Mouse (Mus musculus) heart, postnatal 14 days (tissue): ENCODE data around the gene Actn4. TPM values are rescaled to one million over a fixed set of nuclear protein-coding genes. Genes with fewer than 3 reads are reported as not detected.

Source experiments
- DNase-seq, 2 experiments: peaks; one replicate each; pipeline ENCODE4 v3.0.0; 2021 to 2022
- intact Hi-C: fragments of 180-260 bp; cut with DNase I; formaldehyde crosslinking; loops from one replicate; pipeline ENCODE4 v1.15.1; 2025
- long read RNA-seq, 2 experiments: library from polyadenylated mRNA; stranded (forward); transcript quantifications; one replicate each; pipeline ENCODE4 v2.0.0; 2021
- total RNA-seq, 2 experiments: library from RNA; stranded (reverse); gene quantifications; 2 replicates each; pipeline ENCODE4 v1.2.3; 2021

Gene Actn4
- 100 to 1,000 TPM; 110 to 127 TPM for total RNA-seq
- long read RNA-seq, experiment 1, transcript Actn4-201 (21 exons, 3,877 nt) = major isoform, 94 of 148 reads
- long read RNA-seq, experiment 1, partial matches to known transcripts = 19 of 148 reads
- long read RNA-seq, experiment 1, other reads (novel, unspliced or antisense) = 34 of 148 reads
- long read RNA-seq, experiment 2, transcript Actn4-201 (21 exons, 3,877 nt) = major isoform, 71 of 114 reads
- long read RNA-seq, experiment 2, partial matches to known transcripts = 14 of 114 reads
- long read RNA-seq, experiment 2, other reads (novel, unspliced or antisense) = 26 of 114 reads

DNA sequence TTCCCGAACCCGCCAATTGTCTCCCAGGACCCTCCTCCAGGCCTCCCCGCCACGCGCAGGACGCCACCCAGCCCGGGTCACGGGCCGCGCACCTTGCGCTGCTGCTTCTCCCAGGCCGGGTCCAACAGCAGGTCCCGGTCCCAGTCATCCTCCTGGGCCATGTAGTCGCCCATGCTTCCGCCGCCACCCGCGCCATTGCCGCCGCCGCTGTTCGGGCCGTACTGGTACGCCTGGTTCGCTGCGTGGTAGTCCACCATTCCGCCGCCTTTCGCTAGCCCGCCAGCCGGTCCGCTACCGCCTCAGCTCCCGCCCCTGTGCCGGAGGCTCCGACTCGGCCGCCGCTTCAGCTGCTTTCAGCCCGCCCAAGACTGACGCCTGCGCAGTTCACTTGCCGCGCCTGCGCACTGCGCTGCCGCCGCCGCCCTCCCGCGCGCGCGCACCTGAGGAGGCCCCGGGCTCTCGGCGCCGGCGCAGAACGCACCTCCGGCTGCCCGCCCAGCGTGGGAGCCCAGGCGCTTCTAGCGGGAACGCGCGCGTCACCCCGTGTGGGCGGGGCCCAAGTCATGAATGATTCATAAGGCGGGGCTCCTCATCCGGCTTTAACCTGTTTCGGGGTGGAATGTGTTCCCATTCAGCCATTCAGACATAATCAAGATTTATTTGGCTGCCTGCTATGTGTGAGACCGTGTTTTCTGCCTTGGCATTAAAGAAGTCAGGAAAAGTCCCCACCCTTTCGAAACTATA is at the start of gene Actn4:
Gene Actn4 (minus strand): TSS at position 414 of the 744 bp plus-strand sequence.
- intact Hi-C loops = no loop called here
- DNase-seq = peak; percentile 99 to 100

DNA sequence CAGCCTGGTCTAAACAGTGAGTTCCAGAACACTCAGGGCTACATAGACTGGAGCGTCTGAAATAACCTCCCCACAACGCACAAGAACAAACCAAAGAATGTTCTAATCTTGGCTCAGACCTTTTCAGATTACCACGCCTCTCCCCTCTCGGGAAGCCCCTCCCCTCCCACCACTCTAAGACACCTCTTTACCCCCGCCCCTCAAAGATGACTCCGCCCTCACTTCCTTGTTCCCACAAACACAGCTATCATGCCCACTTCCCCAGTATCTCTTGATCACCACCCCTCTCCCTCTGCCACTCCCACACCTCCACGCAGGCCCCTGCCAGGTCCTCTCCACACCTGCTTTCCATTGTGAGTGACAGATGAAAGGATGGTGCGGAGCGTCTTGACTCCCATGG is 46.6 kb upstream of the Actn4 start:
- intact Hi-C loops = no loop called here
- no peak for DNase-seq

DNA sequence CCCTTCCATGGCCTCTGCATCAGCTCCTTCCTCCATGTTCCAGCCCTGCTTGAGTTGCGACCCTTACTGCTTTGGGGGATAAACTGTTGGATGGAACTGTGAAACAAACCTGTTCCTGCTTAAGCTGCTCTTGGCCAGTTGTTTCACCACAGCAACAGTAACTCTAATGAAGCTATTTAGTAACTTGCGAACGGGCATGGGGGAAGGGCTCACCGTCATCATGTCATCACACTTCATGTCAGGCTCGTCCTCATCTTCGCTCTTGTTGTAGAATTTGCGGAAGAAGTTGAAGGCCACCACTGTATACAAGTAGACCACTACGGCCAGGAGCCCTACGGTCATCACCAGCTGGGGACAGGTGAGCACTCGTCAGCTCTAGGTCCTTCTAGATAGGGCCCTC is 46.0 kb upstream of the Actn4 start:
- intact Hi-C loops = no loop called here
- no peak for DNase-seq

DNA sequence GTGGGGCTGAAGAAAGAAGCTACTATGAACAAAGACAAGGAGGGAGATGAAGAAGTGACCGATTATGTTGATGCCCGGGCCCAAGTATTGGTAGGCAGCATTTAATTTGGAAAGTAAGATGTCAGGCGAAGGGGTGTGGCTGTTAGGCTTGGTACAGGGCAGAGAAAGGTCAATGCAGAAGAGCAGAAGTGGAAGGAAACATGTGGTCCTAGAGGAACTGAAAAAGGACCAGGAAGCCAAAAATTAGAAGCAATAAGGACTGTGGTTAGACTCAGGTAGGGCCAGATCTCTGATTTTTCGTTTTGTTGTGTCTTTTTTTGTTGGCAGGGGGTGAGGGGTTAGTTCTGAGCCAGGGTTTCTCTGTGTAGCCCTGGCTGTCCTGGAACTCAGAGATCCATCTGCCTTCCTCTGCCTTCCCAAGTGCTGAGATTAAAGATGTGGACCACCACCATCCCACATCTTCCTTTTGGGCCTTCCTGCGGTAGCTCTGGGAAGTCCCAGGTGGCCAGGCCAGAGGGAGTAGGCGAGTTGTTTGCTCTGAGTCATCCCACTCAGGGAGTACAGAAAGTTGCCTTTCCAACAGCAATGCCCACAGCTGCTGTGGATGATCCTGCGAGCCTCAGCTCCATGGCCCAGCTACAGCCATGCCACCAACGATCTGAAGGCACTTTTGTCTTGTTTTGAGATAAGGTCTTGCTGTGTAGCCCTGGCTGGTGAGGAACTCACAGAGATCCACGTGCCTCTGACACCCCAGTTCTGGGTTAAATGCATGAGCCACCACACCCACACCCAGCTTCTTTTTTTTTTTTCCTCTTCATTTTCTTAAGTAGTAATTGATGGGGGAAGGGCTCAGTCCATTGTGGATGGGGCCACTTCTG is 45.3 kb upstream of the Actn4 start:
- no peak for DNase-seq
- intact Hi-C loops = no loop called here

DNA sequence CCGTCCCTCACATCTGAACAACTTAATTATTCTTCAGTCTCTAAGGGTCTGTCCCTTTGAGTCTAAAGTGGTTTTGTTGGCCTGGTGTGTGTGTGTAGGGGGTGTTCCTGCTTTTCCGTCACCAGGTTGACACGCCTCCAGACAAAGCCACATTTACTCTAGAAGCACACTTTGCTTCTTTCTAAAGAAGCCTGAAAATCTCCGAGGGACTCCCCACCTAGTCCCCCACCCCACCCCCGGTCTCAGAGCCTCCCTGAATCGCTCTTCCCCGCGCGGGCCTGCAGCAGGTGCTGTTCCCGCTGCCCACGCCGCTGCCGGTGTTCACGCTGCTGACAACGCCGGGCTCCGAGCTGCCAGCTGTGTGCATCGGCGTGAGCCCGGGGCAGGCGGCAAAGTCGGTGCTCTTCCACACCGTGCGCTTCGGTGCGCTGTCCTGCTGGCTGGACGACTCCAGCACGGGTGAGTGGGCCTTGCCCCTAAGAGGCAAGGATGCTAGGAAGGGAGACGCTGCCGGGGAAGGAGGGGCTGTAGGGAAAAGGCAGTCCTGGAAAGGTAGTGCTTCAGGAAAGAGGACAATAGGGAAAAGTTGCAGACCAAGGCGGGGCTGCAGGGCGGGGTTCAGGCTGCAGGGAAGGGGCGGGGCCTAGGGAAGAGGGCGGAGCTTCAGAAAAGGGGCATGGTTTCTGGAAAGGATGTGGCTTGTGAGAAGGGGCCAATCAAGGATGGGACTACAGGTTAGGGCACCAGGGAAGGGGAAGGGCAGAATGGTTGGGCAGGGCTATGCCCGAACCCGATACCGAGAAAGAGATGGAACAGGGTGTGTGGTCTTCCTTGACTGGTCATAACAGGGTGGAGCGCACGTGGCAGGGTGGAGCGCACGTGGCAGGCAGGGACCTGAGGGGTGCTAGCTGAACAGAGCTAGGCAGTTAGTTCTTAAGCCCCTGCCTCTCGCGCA is 38.8 kb upstream of the Actn4 start:
- intact Hi-C loops = no loop called here
- DNase-seq = peak; percentile 45 to 69

DNA sequence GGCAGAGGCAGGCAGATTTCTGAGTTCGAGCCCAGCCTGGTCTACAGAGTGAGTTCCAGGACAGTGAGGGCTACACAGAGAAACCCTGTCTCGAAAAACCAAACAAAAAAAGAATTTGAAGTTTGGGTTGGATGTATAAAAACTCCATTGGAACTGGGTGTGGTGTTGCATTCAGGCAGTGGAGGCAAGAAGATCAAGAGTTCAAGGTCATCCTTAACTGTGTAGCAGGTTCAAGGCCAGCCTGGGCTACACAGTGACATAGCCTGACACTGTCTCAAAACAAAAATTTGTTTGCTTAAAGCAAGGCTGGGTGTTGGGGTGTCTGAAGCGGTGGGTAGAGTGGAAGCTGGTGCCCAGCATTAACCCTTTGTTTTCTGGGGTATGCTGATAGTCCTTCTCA is 31.3 kb upstream of the Actn4 start:
- DNase-seq = no peak
- intact Hi-C loops = no loop called here

DNA sequence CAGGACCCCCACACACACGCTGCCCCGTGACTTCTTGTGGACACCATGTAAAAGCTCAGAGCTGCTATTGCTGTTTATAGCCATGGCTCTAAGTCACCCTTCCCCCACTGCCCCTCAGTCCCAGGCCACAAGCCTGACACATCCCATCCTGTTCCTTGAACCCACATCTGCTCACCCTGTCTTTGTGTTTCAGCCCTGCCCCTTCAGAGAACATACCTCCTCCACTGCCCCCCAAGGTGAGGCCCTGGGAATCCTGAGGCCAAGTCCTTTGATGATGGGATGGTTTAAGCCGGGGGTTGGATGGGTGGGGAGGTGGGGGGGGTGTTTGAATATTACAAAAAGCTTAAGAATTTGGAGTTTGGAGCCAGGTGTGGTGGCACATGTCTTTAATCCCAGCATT is 30.9 kb upstream of the Actn4 start:
- DNase-seq = no peak
- intact Hi-C loops = no loop called here

DNA sequence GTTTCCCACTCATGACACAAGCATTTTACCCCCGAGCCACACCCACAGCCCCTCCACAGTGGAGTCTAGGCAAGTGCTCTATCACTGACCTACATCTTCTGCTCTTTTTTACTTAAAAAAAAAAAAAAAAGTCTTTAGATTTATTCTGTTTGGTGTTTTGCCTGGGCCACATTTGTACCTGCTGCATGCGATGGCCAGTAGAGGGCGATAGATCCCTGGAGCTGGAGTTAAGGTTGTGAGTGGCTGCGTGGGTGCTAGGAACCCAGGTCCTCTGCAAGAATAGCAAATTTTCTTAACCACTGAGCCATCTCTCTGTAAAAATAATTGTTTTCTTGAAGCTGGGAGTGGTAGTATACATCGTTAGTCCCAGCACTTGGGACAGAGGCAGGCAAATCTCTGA is 29.5 kb upstream of the Actn4 start:
- DNase-seq = no peak
- intact Hi-C loops = no loop called here

DNA sequence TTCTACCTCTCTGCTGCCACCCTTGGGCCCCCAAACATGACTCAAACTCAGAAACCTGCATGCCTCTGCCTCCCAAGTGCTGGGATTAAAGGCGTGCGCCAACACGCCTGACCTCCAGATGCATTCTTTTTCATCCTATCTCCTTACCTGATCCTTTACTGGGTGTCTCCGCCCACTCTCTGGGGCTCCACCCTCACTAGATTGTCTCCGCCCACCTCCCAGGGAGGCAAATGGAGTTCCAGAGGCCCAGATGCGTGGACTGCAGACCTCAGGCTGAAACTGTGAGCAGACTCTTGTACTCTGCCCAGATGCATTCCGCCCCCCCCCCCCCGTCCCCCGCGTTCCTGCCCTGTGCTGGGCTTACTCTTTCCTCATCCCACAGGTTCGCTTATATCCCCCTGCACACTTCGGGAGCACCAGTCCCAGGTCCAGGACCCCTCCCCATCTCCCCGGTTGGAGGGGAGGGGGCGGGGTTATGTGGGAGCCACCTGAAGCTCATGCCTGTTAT is 28.7 kb upstream of the Actn4 start:
- no peak for DNase-seq
- intact Hi-C loops = no loop called here

DNA sequence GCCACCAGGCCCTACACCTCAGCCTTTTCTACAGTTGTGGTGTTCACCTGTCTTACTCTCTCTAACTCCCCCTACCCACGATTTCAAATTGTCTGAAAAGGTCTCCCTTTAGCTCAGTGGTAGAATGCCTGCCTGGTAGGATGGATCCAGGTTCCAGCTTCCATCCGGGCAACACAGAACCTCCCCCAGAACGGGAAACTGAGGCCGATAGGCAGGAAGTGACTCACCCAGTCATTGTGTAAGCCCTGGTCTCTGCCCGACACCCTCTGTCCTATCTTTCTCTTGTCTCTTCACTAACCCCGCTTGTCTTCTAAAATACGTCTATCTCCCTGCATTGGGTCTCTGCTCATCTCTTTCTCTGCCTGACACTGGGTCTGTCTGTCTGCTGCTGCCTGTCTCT is 23.1 kb upstream of the Actn4 start:
- intact Hi-C loops = loop anchor here (5.0 to 10.0 kb wide), 3 partner anchors 52 to 317 kb away; partner anchors contain the start of genes Dpf1, Ggn and Spred3
- DNase-seq = no peak

DNA sequence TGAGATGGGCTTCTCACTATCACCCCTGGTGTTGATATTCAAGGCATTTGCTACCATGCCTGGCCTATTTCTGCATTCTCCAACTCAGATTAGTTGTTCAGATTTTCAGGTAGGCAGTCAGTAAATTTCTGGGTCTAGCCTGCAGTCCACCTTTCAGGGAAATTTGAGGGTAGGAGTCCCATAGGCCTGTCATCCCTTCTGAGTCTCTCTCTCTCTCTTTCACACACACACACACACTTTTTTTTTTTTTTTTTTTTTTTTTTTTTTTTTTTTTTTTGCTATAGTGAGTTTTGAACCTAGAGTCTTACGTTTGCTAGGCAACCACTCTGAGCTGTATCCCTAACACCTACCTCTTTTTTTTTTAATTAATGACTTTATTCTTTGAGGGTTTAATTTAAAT is 22.3 kb upstream of the Actn4 start:
- intact Hi-C loops = loop anchor here (10.0 kb wide), 1 partner anchor 190 kb away; the partner anchor contains the start of genes Ggn and Spred3

DNA sequence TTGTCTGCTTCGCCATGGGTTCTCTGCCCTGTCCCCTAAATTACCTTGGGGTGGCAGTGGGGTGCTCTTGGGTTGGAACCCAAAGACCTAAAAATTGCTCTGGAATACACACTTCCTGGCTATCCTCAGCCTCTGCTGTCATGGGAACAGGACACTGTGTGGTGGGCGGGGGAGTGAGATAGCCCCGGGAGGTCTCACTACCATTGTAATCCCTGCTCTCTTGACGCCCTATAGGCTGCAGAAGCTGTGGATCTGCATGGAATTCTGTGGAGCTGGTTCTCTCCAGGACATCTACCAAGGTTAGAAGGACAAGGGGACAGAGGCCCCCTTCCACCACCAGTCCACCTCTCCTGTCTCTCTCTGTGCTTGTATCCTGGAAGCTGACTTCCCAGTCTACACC is 21.7 kb upstream of the Actn4 start:
- DNase-seq = no peak
- intact Hi-C loops = loop anchor here (10.0 kb wide), 1 partner anchor 191 kb away; the partner anchor contains the start of genes Ggn and Spred3

More for the DNA sequence above, 22.3 kb upstream of the Actn4 start:
- DNase-seq = no peak

DNA sequence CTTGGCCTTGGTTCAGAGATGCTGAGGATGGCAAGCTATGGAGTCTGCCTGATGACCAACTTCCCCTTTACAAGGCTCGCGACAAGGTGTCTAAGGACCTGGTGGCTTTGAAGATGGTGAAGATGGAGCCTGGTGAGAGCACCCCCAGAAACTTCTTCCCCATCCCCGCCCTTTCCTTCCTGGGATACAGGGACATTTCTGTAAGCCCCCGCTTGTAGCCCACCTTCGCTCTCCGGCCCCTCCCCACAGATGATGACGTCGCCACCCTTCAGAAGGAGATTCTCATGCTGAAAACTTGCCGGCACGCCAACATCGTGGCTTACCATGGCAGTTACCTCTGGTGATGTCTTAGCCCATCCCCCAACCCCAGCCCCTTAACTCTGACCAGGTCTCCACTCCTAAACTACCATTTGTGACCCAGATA is 21.0 kb upstream of the Actn4 start:
- intact Hi-C loops = loop anchor here (10.0 kb wide), 1 partner anchor 192 kb away; the partner anchor contains the start of genes Ggn and Spred3
- DNase-seq = no peak

DNA sequence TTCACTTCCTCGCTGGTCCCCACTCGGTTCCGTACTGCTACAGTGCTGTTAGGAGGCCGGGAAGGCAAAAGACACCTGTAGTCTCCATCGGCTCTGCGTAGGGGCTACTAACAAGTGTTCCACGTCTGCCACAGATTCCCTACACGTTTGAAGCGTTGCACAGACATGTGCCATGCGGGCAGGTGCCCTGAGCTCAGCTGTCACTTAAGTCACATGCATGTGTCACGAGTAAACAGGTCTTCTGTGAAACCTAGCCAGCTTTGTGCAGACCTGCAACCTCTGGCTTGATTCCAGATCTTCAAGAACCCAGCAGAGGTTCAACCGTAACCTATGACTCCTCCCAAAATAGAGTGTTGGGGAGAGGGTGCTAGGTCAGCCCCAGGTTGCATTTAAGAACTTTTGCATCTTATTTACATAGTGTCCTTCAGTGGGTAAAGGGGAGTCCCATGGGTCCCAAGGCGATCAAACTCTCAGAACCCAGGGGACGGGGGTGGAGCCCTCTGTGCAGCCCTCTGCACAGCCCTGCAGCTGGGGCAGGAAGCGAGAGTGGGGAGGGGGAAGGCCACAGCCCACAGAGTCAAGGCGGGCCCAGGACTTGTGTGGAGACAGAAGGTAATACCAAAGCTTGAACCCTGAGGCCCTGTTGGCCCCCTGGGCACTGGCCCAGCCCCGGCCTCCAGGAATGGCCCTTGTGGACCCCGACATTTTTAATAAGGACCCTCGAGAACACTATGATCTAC is 20.3 kb upstream of the Actn4 start:
- peak; percentile 27 to 33 for DNase-seq
- intact Hi-C loops = loop anchor here (10.0 kb wide), 1 partner anchor 192 kb away; the partner anchor contains the start of genes Ggn and Spred3

DNA sequence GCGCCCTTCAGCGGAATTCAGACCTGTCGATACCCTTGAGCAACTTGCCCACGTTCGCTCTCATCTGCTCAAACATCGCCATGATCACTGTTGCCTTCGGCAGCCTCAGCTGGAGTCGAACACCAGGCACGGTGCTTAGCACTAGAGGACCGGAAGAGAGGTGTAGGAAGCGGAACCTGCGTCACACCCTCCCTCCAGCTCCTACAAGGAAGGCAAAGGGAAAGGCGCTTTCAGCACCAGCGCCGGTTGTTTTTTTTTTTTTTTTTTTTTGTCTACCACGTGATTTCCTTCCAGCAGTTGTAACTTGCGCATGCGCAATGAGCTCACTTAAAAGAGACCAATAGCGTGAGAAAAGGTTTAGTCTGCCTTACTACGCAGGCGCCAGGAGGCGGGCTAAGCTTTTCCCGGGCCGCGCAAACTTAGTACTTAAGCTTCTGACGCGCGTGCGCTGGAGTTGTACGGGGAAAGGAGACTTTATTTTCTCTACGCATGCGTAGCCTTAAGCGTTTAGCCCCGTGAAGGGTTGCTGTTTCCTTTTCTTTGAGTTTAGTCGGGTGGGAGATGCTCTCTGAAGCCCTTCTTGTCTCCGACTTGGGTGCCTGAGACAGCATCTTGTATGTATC is 19.6 kb upstream of the Actn4 start, which contains the start of the genes Eif3k and Map4k1:
Gene Eif3k (minus strand): TSS at position 214 of the 623 bp plus-strand sequence.
Gene Map4k1 (plus strand): TSS at position 400 of the 623 bp plus-strand sequence.
- peak; percentile 95 to 97 for DNase-seq
- intact Hi-C loops = loop anchor here (10.0 kb wide), 1 partner anchor 193 kb away; the partner anchor contains the start of genes Ggn and Spred3

DNA sequence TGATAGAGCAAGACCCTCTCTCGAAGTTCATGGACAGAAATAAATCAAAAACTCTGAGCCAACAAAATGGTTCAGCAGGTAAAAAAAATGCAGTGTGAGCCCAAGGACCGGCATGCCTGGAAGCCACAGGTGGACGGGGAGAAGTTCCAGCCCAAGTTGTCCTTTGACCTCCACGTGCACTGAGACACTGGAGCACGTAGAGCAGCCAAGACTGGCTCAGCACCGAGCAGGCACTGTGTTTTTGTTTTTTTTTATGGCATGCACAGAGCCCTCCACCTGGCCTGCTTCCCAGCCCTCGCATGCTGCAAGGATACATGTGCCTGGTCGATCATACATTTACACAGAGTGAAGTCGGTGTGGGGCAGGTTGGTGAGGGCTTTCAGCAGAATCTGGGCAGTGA is 15.4 kb upstream of the Actn4 start:
- intact Hi-C loops = no loop called here
- DNase-seq = no peak

DNA sequence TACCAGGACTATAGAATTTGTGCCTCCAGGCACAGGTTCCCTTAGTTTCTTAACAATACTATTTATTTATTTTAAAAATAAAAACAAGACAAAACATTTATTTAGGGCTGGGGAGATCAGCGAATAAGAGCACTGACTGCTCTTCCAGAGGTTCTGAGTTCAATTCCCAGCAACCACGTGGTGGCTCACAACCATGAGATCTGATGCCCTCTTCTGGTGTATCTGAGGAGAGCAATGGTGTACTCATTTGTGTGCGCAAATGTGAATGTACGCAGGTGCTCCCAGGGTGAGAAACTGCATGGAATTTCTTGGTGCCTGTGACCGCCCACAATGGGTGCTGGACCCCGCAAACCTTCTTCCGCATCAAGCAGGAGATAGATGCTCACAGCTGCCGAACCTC is 10.9 kb upstream of the Actn4 start:
- no peak for DNase-seq
- intact Hi-C loops = loop anchor here (2.0 to 5.0 kb wide), 4 partner anchors 34 to 181 kb away; no protein-coding TSS in a partner anchor

DNA sequence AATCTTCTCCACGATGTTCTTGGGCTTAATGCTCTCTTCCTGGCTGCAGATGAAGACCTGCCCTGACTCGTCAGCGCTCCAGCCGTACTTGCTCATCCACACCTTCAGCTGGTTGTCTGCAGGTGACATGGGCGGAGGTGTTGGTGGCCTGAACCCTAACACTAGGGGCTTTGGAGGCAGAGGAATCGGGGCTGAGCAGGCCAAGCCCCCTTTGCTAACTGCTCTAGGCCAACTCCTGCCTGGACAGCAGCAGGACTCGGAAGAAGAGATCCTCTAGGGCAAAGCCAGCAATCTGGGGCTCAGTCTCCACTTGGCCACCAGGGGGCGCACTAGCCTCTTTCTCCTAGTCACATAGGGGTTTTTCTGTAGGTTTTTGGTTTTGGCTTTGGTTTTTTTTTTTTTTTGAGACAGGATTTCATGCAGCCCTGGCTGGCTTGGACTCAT is 10.4 kb upstream of the Actn4 start:
- intact Hi-C loops = loop anchor here (2.0 to 5.0 kb wide), 4 partner anchors 34 to 180 kb away; no protein-coding TSS in a partner anchor
- DNase-seq = peak; percentile 84 to 88
